Comparison of ENCODE assay signal across 8 mouse cellular contexts in genomic region chr5:109923261-109924071, GRCm38 (mm10). TPM values are rescaled to one million over a fixed set of nuclear protein-coding genes. Genes with fewer than 3 reads are reported as not detected.
DNase-seq lines count a peak whose midpoint lies in the region; ATAC-seq and TF ChIP-seq lines count a peak whose summit lies in the region.
"Not testable (repeated sequence)": the region's sequence is repeated elsewhere in the genome, so short reads cannot be mapped to it uniquely, and the experiment has no call there.

Gene Gm15446 (plus strand): TSS chr5:109923400.

- TF ChIP-seq POLR2A in kidney, adult 2 months (IDR thresholded peaks at IDR 0.05; ENCODE audit: low read depth, low read length); spleen, adult 2 months (IDR thresholded peaks at IDR 0.05; ENCODE audit: low read depth, low read length): not testable (repeated sequence)

- under 1% methylated on average over 22 of the region's 22 CpGs for WGBS in embryonic facial prominence, embryonic 13.5 days
- WGBS in kidney, adult 2 months, result 0% methylated on average over 22 of the region's 22 CpGs
- under 1% methylated on average over 22 of the region's 22 CpGs for WGBS in limb, embryonic 12.5 days
- under 1% methylated on average over 22 of the region's 22 CpGs for WGBS in midbrain, embryonic 15.5 days
- WGBS in spleen, adult 2 months, result under 1% methylated on average over 22 of the region's 22 CpGs

- DNase-seq in 3134 (ENCODE audit: extremely low read depth, insufficient read length, low spot score), result peak; percentile 83
- DNase-seq in adrenal gland, postnatal 36 days, result peak; percentile 93 to 94
- peak; percentile 96 for DNase-seq in heart, adult 18-20 months
- DNase-seq in kidney, adult 2 months, result peak; percentile 96
- DNase-seq in spleen, adult 2 months (ENCODE audit: low read depth in 1 of 2, low spot score in 2 of 2), result peak; percentile 64 to 90

- not testable (repeated sequence) for H3K27me3 ChIP-seq in embryonic facial prominence, embryonic 13.5 days; kidney, adult 2 months (replicated peaks; ENCODE audit: control insufficient read depth, insufficient read depth, low read length); limb, embryonic 12.5 days; midbrain, embryonic 15.5 days (replicated peaks); spleen, adult 2 months (ENCODE audit: control insufficient read depth, insufficient read depth, low read length)

- TF ChIP-seq CTCF in kidney, adult 2 months (conservative IDR thresholded peaks at IDR 0.05; ENCODE audit: insufficient read depth, insufficient read length, low read depth, low read length); spleen, adult 2 months (IDR thresholded peaks at IDR 0.05; ENCODE audit: extremely low read depth, insufficient read depth, insufficient read length, insufficient replicate concordance): not testable (repeated sequence)

- H3K9me3 ChIP-seq in embryonic facial prominence, embryonic 13.5 days; limb, embryonic 12.5 days; midbrain, embryonic 15.5 days: not testable (repeated sequence)

- H3K4me2 ChIP-seq in embryonic facial prominence, embryonic 13.5 days, result peak within 1 kb of the TSS; percentile 61
- peak within 1 kb of the TSS; percentile 59 for H3K4me2 ChIP-seq in limb, embryonic 12.5 days
- H3K4me2 ChIP-seq in midbrain, embryonic 15.5 days, result peak within 1 kb of the TSS; percentile 49

- H3K9ac ChIP-seq in embryonic facial prominence, embryonic 13.5 days, result peak within 1 kb of the TSS; percentile 75
- H3K9ac ChIP-seq in limb, embryonic 12.5 days (replicated peaks), result peak within 1 kb of the TSS; percentile 57
- H3K9ac ChIP-seq in midbrain, embryonic 15.5 days, result peak within 1 kb of the TSS; percentile 59

- H3K36me3 ChIP-seq in embryonic facial prominence, embryonic 13.5 days; kidney, adult 2 months (ENCODE audit: control insufficient read depth, insufficient read depth, low read length); limb, embryonic 12.5 days; midbrain, embryonic 15.5 days (replicated peaks); spleen, adult 2 months (ENCODE audit: control insufficient read depth, insufficient read depth, low read length): not testable (repeated sequence)

- peak; percentile 96 for ATAC-seq in embryonic facial prominence, embryonic 13.5 days (ENCODE audit: insufficient number of reproducible peaks, insufficient read depth, low FRiP score, low TSS enrichment, low read depth)
- peak; percentile 99 for ATAC-seq in limb, embryonic 12.5 days (ENCODE audit: insufficient number of reproducible peaks, insufficient read depth, low FRiP score, low TSS enrichment, low read depth)
- ATAC-seq in midbrain, embryonic 15.5 days (replicated peaks), result peak; percentile 99

- not testable (repeated sequence) for H3K27ac ChIP-seq in embryonic facial prominence, embryonic 13.5 days
- peak within 1 kb of the TSS; percentile 63 for H3K27ac ChIP-seq in kidney, adult 2 months (ENCODE audit: insufficient read depth, low read depth, low read length)
- H3K27ac ChIP-seq in limb, embryonic 12.5 days, result peak within 1 kb of the TSS; percentile 64; the same call in 1 of the 2 replicates
- peak within 1 kb of the TSS; percentile 68 for H3K27ac ChIP-seq in midbrain, embryonic 15.5 days
- H3K27ac ChIP-seq in spleen, adult 2 months (ENCODE audit: insufficient read depth, low read length), result peak within 1 kb of the TSS; percentile 49; the same call in 1 of the 2 replicates

- H3K4me3 ChIP-seq in embryonic facial prominence, embryonic 13.5 days, result peak within 1 kb of the TSS; percentile 60
- peak within 1 kb of the TSS; percentile 64 for H3K4me3 ChIP-seq in kidney, adult 2 months (ENCODE audit: insufficient read depth, low read depth, low read length)
- H3K4me3 ChIP-seq in limb, embryonic 12.5 days (replicated peaks), result peak within 1 kb of the TSS; percentile 53
- peak within 1 kb of the TSS; percentile 62 for H3K4me3 ChIP-seq in midbrain, embryonic 15.5 days
- peak within 1 kb of the TSS; percentile 68 for H3K4me3 ChIP-seq in spleen, adult 2 months (ENCODE audit: extremely low read depth, insufficient read depth, insufficient read length)

- not testable (repeated sequence) for H3K4me1 ChIP-seq in embryonic facial prominence, embryonic 13.5 days; kidney, adult 2 months (ENCODE audit: control insufficient read depth, insufficient read depth, low read length); limb, embryonic 12.5 days (replicated peaks); spleen, adult 2 months (ENCODE audit: control insufficient read depth, insufficient read depth, insufficient read length)
- H3K4me1 ChIP-seq in midbrain, embryonic 15.5 days, result peaks cover 15% of the 10 kb centered on the region

RNA-seq across cellular contexts. Expression of gene Gm15446, which starts in this region (rescaled TPM):
- 1 to 10 TPM; 8.4 to 9.3 TPM for total RNA-seq in adrenal gland, postnatal 36 days (2021)
- 0.88 and 1.1 TPM in 2 replicates for polyA plus RNA-seq in embryonic facial prominence, embryonic 13.5 days (2015; fragmentation: Nextera tagmentation; extraction: Ambion mirVana)
- 1 to 10 TPM; 3.3 to 3.5 TPM for total RNA-seq in heart, adult 18-20 months (2021)
- 1.7 and 18.8 TPM in 2 replicates for polyA plus RNA-seq in kidney, adult 2 months (2012; rRNA removed)
- polyA plus RNA-seq in limb, embryonic 12.5 days (2016; fragmentation: Nextera tagmentation; extraction: Ambion mirVana), result 0.72 and 0.89 TPM in 2 replicates
- polyA plus RNA-seq in midbrain, embryonic 15.5 days (2015; fragmentation: Nextera tagmentation; extraction: Ambion mirVana), result 0.39 and 0.46 TPM in 2 replicates
- 1.3 and 1.5 TPM in 2 replicates for polyA plus RNA-seq in spleen, adult 2 months (2012; rRNA removed)

Comparison
In these comparisons a context has a peak if more than half of its experiments do, and no peak if none do; other contexts are left out.
1. Peak in ATAC-seq, H3K4me3 ChIP-seq, H3K27ac ChIP-seq, H3K9ac ChIP-seq and H3K4me2 ChIP-seq in limb, embryonic 12.5 days; RNA of the gene not detected or under 1 TPM.
2. Peak in ATAC-seq, H3K4me3 ChIP-seq, H3K27ac ChIP-seq, H3K9ac ChIP-seq and H3K4me2 ChIP-seq in midbrain, embryonic 15.5 days; RNA of the gene not detected or under 1 TPM.